Mouse (Mus musculus) intestine, postnatal 0 days (tissue): ENCODE data around the gene Knop1. TPM values are rescaled to one million over a fixed set of nuclear protein-coding genes. Genes with fewer than 3 reads are reported as not detected.

Experiments
- ATAC-seq: fragments of 200-750 bp; cut with Nextera tagmentation; 2 replicates; pipeline ENCODE4 v1.8.0; 2017; ENCODE audit warnings: mild to moderate bottlenecking, moderate TSS enrichment, moderate library complexity
- H3K27ac ChIP-seq: fragments of 300-500 bp; sonication (generic); 2 replicates; pipeline ENCODE4 v1.5.1; 2014; ENCODE audit warnings: mild to moderate bottlenecking, low read depth, low read length, moderate library complexity
- H3K27me3 ChIP-seq: fragments of 300-500 bp; sonication (generic); replicated peaks from 2 replicates; pipeline ENCODE4 v1.6.1; 2014; ENCODE audit warnings: low read length, mixed read lengths; ENCODE audit not compliant: control insufficient read depth, insufficient read depth
- H3K36me3 ChIP-seq: fragments of 300-500 bp; sonication (generic); 2 replicates; pipeline ENCODE4 v1.6.1; 2014; ENCODE audit warnings: mild to moderate bottlenecking, moderate library complexity; ENCODE audit not compliant: control insufficient read depth, insufficient read depth
- H3K4me1 ChIP-seq: fragments of 300-500 bp; sonication (generic); replicated peaks from 2 replicates; pipeline ENCODE4 v1.6.1; 2014; ENCODE audit warnings: antibody characterized with exemption, low read length, mixed read lengths; ENCODE audit not compliant: control insufficient read depth, insufficient read depth
- H3K4me2 ChIP-seq: fragments of 300-500 bp; sonication (generic); replicated peaks from 2 replicates; pipeline ENCODE4 v1.6.1; 2014; ENCODE audit warnings: low read depth, mild to moderate bottlenecking, moderate library complexity
- H3K4me3 ChIP-seq: fragments of 300-500 bp; sonication (generic); 2 replicates; pipeline ENCODE4 v1.5.1; 2014; ENCODE audit warnings: low read depth, low read length
- H3K9ac ChIP-seq: fragments of 300-500 bp; sonication (generic); 2 replicates; pipeline ENCODE4 v1.6.1; 2014; ENCODE audit warnings: mild to moderate bottlenecking, low read depth, low read length
- H3K9me3 ChIP-seq: fragments of 300-500 bp; sonication (generic); 2 replicates; pipeline ENCODE4 v1.6.1; 2016; ENCODE audit warnings: mixed run types; ENCODE audit not compliant: control insufficient read depth
- CTCF ChIP-seq: sonication (generic); IDR thresholded peaks from 2 replicates; pipeline ENCODE4 v1.5.1; 2016; ENCODE audit warnings: low read depth, mild to moderate bottlenecking, control low read depth, antibody characterized with exemption, moderate library complexity
- WGBS: fragments of 180-500 bp; shearing (Covaris S2); extraction: QIAGEN DNeasy Blood & Tissue Kit; methylation state at CpG from one replicate; pipeline ENCODE4 v1.1.7; 2014; 5-methylcytosine and 5-hydroxymethylcytosine counted together
- polyA plus RNA-seq: library from polyadenylated mRNA; unstranded; fragments of >200 nt; fragmentation: Nextera tagmentation; extraction: Ambion mirVana; gene quantifications from 2 replicates; pipeline ENCODE4 v1.2.1, GENCODE M21; 2015

The Knop1 gene
- polyA plus RNA-seq, 1 experiment from 2014 or later = 35.8 TPM

GRCm38 (mm10) chr7:118879466-118880029 lies 23.5 kb upstream of the Knop1 start:
- 85% methylated on average over 3 of the region's 3 CpGs for WGBS
- Histone ChIP-seq H3K4me3 (no peak overlapping the region), H3K4me2 (no peak overlapping the region), H3K4me1 (no peaks in the 10 kb centered on the region), H3K9ac (no peak overlapping the region), H3K36me3 (no peaks in the 10 kb centered on the region), H3K9me3 (no peaks in the 10 kb centered on the region), H3K27ac (no peak overlapping the region), H3K27me3 (no peaks in the 10 kb centered on the region)
- no peak; the same call in none of the 2 replicates for TF ChIP-seq CTCF
- ATAC-seq = no peak

- H3K27me3 ChIP-seq = no peaks in the 10 kb centered on the region
- WGBS = 63% methylated on average over 2 of the region's 2 CpGs
- no peaks in the 10 kb centered on the region for H3K4me1 ChIP-seq
- TF ChIP-seq CTCF = no peak
- H3K27ac ChIP-seq = no peak overlapping the region
- H3K4me3 ChIP-seq = no peak overlapping the region
- no peaks in the 10 kb centered on the region for H3K36me3 ChIP-seq
- H3K9ac ChIP-seq = no peak overlapping the region
- no peak for ATAC-seq
- H3K4me2 ChIP-seq = no peak overlapping the region
- no peaks in the 10 kb centered on the region for H3K9me3 ChIP-seq
Observed at GRCm38 (mm10) chr7:118865362-118865761, 9.3 kb upstream of the Knop1 start.

GRCm38 (mm10) chr7:118858640-118859039 lies 2.6 kb upstream of the Knop1 start:
- ATAC-seq = no peak
- WGBS = 88% methylated on average over 1 of the region's 1 CpGs
- no peak overlapping the region for H3K4me3 ChIP-seq
- H3K9me3 ChIP-seq = no peaks in the 10 kb centered on the region
- H3K27me3 ChIP-seq = no peaks in the 10 kb centered on the region
- no peaks in the 10 kb centered on the region for H3K36me3 ChIP-seq
- no peak overlapping the region for H3K27ac ChIP-seq
- TF ChIP-seq CTCF = no peak
- H3K4me1 ChIP-seq = 0 out of 2 replicates have a peak, but pooled peaks cover 2% of the 10 kb centered on the region
- H3K4me2 ChIP-seq = no peak overlapping the region
- H3K9ac ChIP-seq = no peak overlapping the region

GRCm38 (mm10) chr7:118855171-118855876 lies 730 bp downstream of the Knop1 start, which contains the start of gene Iqck:
TSS of gene Iqck (plus strand) at chr7:118855752.
- peak; percentile 96 for ATAC-seq
- Histone ChIP-seq H3K4me3 (peak within 1 kb of the TSS; percentile 90), H3K27ac (peak within 1 kb of the TSS; percentile 50; the same call in 1 of the 2 replicates), H3K9me3 (no peaks in the 10 kb centered on the region), H3K9ac (peak within 1 kb of the TSS; percentile 47), H3K4me2 (peak within 1 kb of the TSS; percentile 92), H3K27me3 (no peaks in the 10 kb centered on the region), H3K36me3 (peaks cover 12% of the 10 kb centered on the region), H3K4me1 (0 out of 2 replicates have a peak, but pooled peaks cover 2% of the 10 kb centered on the region)
- TF ChIP-seq CTCF = no peak
- WGBS = under 1% methylated on average over 57 of the region's 57 CpGs

GRCm38 (mm10) chr7:118854606-118855005 lies 1.4 kb downstream of the Knop1 start:
- TF ChIP-seq CTCF = no peak
- ATAC-seq = no peak
- no peaks in the 10 kb centered on the region for H3K27me3 ChIP-seq
- H3K4me2 ChIP-seq = peak overlapping the region; percentile 92
- H3K9ac ChIP-seq = no peak overlapping the region
- H3K4me3 ChIP-seq = peak overlapping the region; percentile 90
- peaks cover 12% of the 10 kb centered on the region for H3K36me3 ChIP-seq
- no peaks in the 10 kb centered on the region for H3K9me3 ChIP-seq
- WGBS = 6% methylated on average over 3 of the region's 3 CpGs
- H3K4me1 ChIP-seq = peaks cover 10% of the 10 kb centered on the region; the same call in 1 of the 2 replicates
- H3K27ac ChIP-seq = no peak overlapping the region

- TF ChIP-seq CTCF = no peak
Observed at GRCm38 (mm10) chr7:118852611-118853010, 3.4 kb downstream of the Knop1 start.

More at GRCm38 (mm10) chr7:118852611-118853010, 3.4 kb downstream of the Knop1 start:
- Histone ChIP-seq H3K27ac (no peak overlapping the region), H3K4me2 (no peak overlapping the region), H3K4me1 (peaks cover 14% of the 10 kb centered on the region; the same call in 1 of the 2 replicates), H3K9ac (no peak overlapping the region), H3K9me3 (no peaks in the 10 kb centered on the region), H3K27me3 (no peaks in the 10 kb centered on the region), H3K36me3 (peaks cover 24% of the 10 kb centered on the region), H3K4me3 (no peak overlapping the region)
- no peak for ATAC-seq
- 80% methylated on average over 4 of the region's 4 CpGs for WGBS
